Mouse (Mus musculus) hindbrain, embryonic 12.5 days (tissue): ENCODE data around the gene Sf3b1. TPM values are rescaled to one million over a fixed set of nuclear protein-coding genes. Genes with fewer than 3 reads are reported as not detected.
A peak's percentile ranks its signal among the peaks of the same experiment; 100 is the strongest.
"Not testable (repeated sequence)": the region's sequence is repeated elsewhere in the genome, so short reads cannot be mapped to it uniquely, and the experiment has no call there.

Source experiments
- ATAC-seq: fragments of 200-750 bp; cut with Nextera tagmentation; 2 replicates; pipeline ENCODE4 v1.8.0; 2017; ENCODE audit warnings: moderate TSS enrichment; ENCODE audit not compliant: low FRiP score
- H3K27ac ChIP-seq: fragments of 300-500 bp; sonication (generic); 2 replicates; pipeline ENCODE4 v1.5.1; 2016; ENCODE audit warnings: mild to moderate bottlenecking
- H3K27me3 ChIP-seq: fragments of 300-500 bp; sonication (generic); 2 replicates; pipeline ENCODE4 v1.6.1; 2016; ENCODE audit warnings: mild to moderate bottlenecking
- H3K36me3 ChIP-seq: fragments of 300-500 bp; sonication (generic); 2 replicates; pipeline ENCODE4 v1.6.1; 2016; ENCODE audit warnings: mild to moderate bottlenecking
- H3K4me1 ChIP-seq: fragments of 300-500 bp; sonication (generic); 2 replicates; pipeline ENCODE4 v1.6.1; 2016
- H3K4me2 ChIP-seq: fragments of 300-500 bp; sonication (generic); replicated peaks from 2 replicates; pipeline ENCODE4 v1.6.1; 2016; ENCODE audit warnings: mild to moderate bottlenecking
- H3K4me3 ChIP-seq: fragments of 300-500 bp; sonication (generic); 2 replicates; pipeline ENCODE4 v1.5.1; 2016; ENCODE audit warnings: mild to moderate bottlenecking
- H3K9ac ChIP-seq: fragments of 300-500 bp; sonication (generic); 2 replicates; pipeline ENCODE4 v1.6.1; 2016; ENCODE audit warnings: mild to moderate bottlenecking, moderate library complexity
- H3K9me3 ChIP-seq: fragments of 300-500 bp; sonication (generic); replicated peaks from 2 replicates; pipeline ENCODE4 v1.6.1; 2016; ENCODE audit warnings: mild to moderate bottlenecking
- WGBS: fragments of 180-500 bp; shearing (Covaris S2); methylation state at CpG from one replicate; pipeline ENCODE4 v1.1.7; 2016; 5-methylcytosine and 5-hydroxymethylcytosine counted together
- polyA plus RNA-seq: library from polyadenylated mRNA; unstranded; fragments of >200 nt; fragmentation: Nextera tagmentation; extraction: Ambion mirVana; gene quantifications from 2 replicates; pipeline ENCODE4 v1.2.1, GENCODE M21; 2016

The Sf3b1 gene
- 347 and 353 TPM in 2 replicates for polyA plus RNA-seq

- ATAC-seq: peak; percentile 99
- H3K27me3 ChIP-seq: no peaks in the 10 kb centered on the region
- H3K27ac ChIP-seq: peak within 1 kb of the TSS; percentile 93
- peak within 1 kb of the TSS; percentile 78 for H3K4me2 ChIP-seq
- peaks cover 7% of the 10 kb centered on the region for H3K4me1 ChIP-seq
- WGBS: 2% methylated on average over 46 of the region's 46 CpGs
- no peaks in the 10 kb centered on the region for H3K36me3 ChIP-seq
- peak within 1 kb of the TSS; percentile 99 for H3K4me3 ChIP-seq
- peak within 1 kb of the TSS; percentile 98 for H3K9ac ChIP-seq
- H3K9me3 ChIP-seq: no peaks in the 10 kb centered on the region
Observed at GRCm38 (mm10) chr1:55027253-55027801, at the start of gene Sf3b1. Sf3b1 (minus strand) TSS chr1:55027481.

GRCm38 (mm10) chr1:55076395-55076743 is 49.1 kb upstream of the Sf3b1 start:
- no peak overlapping the region for H3K4me2 ChIP-seq
- H3K27me3 ChIP-seq: no peaks in the 10 kb centered on the region
- H3K36me3 ChIP-seq: peaks cover 51% of the 10 kb centered on the region
- no peak overlapping the region for H3K27ac ChIP-seq
- no peaks in the 10 kb centered on the region for H3K9me3 ChIP-seq
- ATAC-seq: no peak
- no peak overlapping the region for H3K9ac ChIP-seq
- no peaks in the 10 kb centered on the region for H3K4me1 ChIP-seq
- H3K4me3 ChIP-seq: no peak overlapping the region

GRCm38 (mm10) chr1:55075652-55076394 is 48.5 kb upstream of the Sf3b1 start:
- H3K9me3 ChIP-seq: no peaks in the 10 kb centered on the region
- H3K27me3 ChIP-seq: no peaks in the 10 kb centered on the region
- no peak overlapping the region for H3K27ac ChIP-seq
- WGBS: 78% methylated on average over 5 of the region's 5 CpGs
- H3K4me1 ChIP-seq: no peaks in the 10 kb centered on the region
- H3K4me2 ChIP-seq: no peak overlapping the region
- no peak for ATAC-seq
- H3K36me3 ChIP-seq: peaks cover 50% of the 10 kb centered on the region
- no peak overlapping the region for H3K9ac ChIP-seq
- no peak overlapping the region for H3K4me3 ChIP-seq

GRCm38 (mm10) chr1:55074757-55075156 is 47.5 kb upstream of the Sf3b1 start:
- Histone ChIP-seq H3K27ac (no peak overlapping the region), H3K27me3 (no peaks in the 10 kb centered on the region), H3K9me3 (no peaks in the 10 kb centered on the region), H3K4me1 (no peaks in the 10 kb centered on the region), H3K4me2 (no peak overlapping the region), H3K36me3 (peaks cover 43% of the 10 kb centered on the region), H3K4me3 (no peak overlapping the region), H3K9ac (no peak overlapping the region)
- 78% methylated on average over 2 of the region's 2 CpGs for WGBS
- no peak for ATAC-seq

GRCm38 (mm10) chr1:55072328-55072727 is 45.0 kb upstream of the Sf3b1 start:
- not testable (repeated sequence) for H3K9ac ChIP-seq, H3K27ac ChIP-seq, ATAC-seq, H3K4me3 ChIP-seq, H3K9me3 ChIP-seq, H3K4me2 ChIP-seq, H3K27me3 ChIP-seq, H3K4me1 ChIP-seq
- peaks cover 36% of the 10 kb centered on the region for H3K36me3 ChIP-seq

GRCm38 (mm10) chr1:55061772-55062171 is 34.5 kb upstream of the Sf3b1 start:
- ATAC-seq: no peak
- Histone ChIP-seq H3K27ac (no peak overlapping the region), H3K9me3 (no peaks in the 10 kb centered on the region), H3K27me3 (no peaks in the 10 kb centered on the region), H3K4me3 (no peak overlapping the region), H3K4me2 (no peak overlapping the region), H3K4me1 (no peaks in the 10 kb centered on the region), H3K36me3 (peaks cover 28% of the 10 kb centered on the region), H3K9ac (no peak overlapping the region)
- WGBS: 90% methylated on average over 4 of the region's 4 CpGs

- ATAC-seq: no peak
- H3K27ac ChIP-seq: no peak overlapping the region
- no peaks in the 10 kb centered on the region for H3K4me1 ChIP-seq
- no peak overlapping the region for H3K9ac ChIP-seq
- H3K36me3 ChIP-seq: peaks cover 22% of the 10 kb centered on the region
- no peak overlapping the region for H3K4me2 ChIP-seq
- H3K27me3 ChIP-seq: no peaks in the 10 kb centered on the region
- H3K9me3 ChIP-seq: no peaks in the 10 kb centered on the region
- no peak overlapping the region for H3K4me3 ChIP-seq
- WGBS: 94% methylated on average over 5 of the region's 5 CpGs
Observed at GRCm38 (mm10) chr1:55061099-55061498, 33.8 kb upstream of the Sf3b1 start.

- H3K27me3 ChIP-seq, H3K27ac ChIP-seq, H3K9ac ChIP-seq, ATAC-seq, H3K9me3 ChIP-seq, H3K36me3 ChIP-seq, H3K4me3 ChIP-seq, H3K4me2 ChIP-seq, H3K4me1 ChIP-seq: not testable (repeated sequence)
- 79% methylated on average over 3 of the region's 3 CpGs for WGBS
Observed at GRCm38 (mm10) chr1:55058383-55058782, 31.1 kb upstream of the Sf3b1 start.

GRCm38 (mm10) chr1:55055322-55056115 is 28.2 kb upstream of the Sf3b1 start:
- Histone ChIP-seq H3K36me3 (no peaks in the 10 kb centered on the region), H3K27me3 (no peaks in the 10 kb centered on the region), H3K9me3 (no peaks in the 10 kb centered on the region), H3K27ac (no peak overlapping the region), H3K4me3 (no peak overlapping the region), H3K4me2 (no peak overlapping the region), H3K9ac (no peak overlapping the region), H3K4me1 (peaks cover 12% of the 10 kb centered on the region)
- ATAC-seq: no peak
- 87% methylated on average over 5 of the region's 5 CpGs for WGBS

- peak overlapping the region; percentile 75; the same call in 1 of the 2 replicates for H3K9ac ChIP-seq
- H3K36me3 ChIP-seq: no peaks in the 10 kb centered on the region
- peaks cover 12% of the 10 kb centered on the region for H3K4me1 ChIP-seq
- no peaks in the 10 kb centered on the region for H3K27me3 ChIP-seq
- ATAC-seq: no peak
- peak overlapping the region; percentile 79 for H3K4me3 ChIP-seq
- WGBS: 74% methylated on average over 4 of the region's 4 CpGs
- H3K9me3 ChIP-seq: no peaks in the 10 kb centered on the region
- no peak overlapping the region for H3K27ac ChIP-seq
- peak overlapping the region; percentile 84 for H3K4me2 ChIP-seq
Observed at GRCm38 (mm10) chr1:55053596-55053995, 26.3 kb upstream of the Sf3b1 start.

GRCm38 (mm10) chr1:55053005-55053404 is 25.7 kb upstream of the Sf3b1 start:
- H3K4me3 ChIP-seq: peak overlapping the region; percentile 79
- peak overlapping the region; percentile 64 for H3K27ac ChIP-seq
- peaks cover 12% of the 10 kb centered on the region for H3K4me1 ChIP-seq
- ATAC-seq: peak; percentile 77
- peak overlapping the region; percentile 84 for H3K4me2 ChIP-seq
- H3K9me3 ChIP-seq: no peaks in the 10 kb centered on the region
- H3K27me3 ChIP-seq: no peaks in the 10 kb centered on the region
- no peaks in the 10 kb centered on the region for H3K36me3 ChIP-seq
- WGBS: under 1% methylated on average over 41 of the region's 42 CpGs
- H3K9ac ChIP-seq: peak overlapping the region; percentile 75

GRCm38 (mm10) chr1:55052355-55052953 is 25.2 kb upstream of the Sf3b1 start, which contains the start of gene Coq10b:
Coq10b (plus strand) TSS chr1:55052770.
- Histone ChIP-seq H3K36me3 (no peaks in the 10 kb centered on the region), H3K4me2 (peak within 1 kb of the TSS; percentile 84), H3K27me3 (no peaks in the 10 kb centered on the region), H3K27ac (peak within 1 kb of the TSS; percentile 64), H3K4me3 (peak within 1 kb of the TSS; percentile 79), H3K4me1 (peaks cover 12% of the 10 kb centered on the region), H3K9me3 (no peaks in the 10 kb centered on the region), H3K9ac (peak within 1 kb of the TSS; percentile 75)
- 0% methylated on average over 46 of the region's 46 CpGs for WGBS
- peak; percentile 100 for ATAC-seq
